Mouse (Mus musculus) monocyte, adult 2 months (primary cell): ENCODE data around the gene Mmp25.

Experiments
- DNase-seq, 2 experiments: peaks; one replicate each; pipeline ENCODE4 v3.0.0; 2022; ENCODE audit warnings: low spot score in 2 of 2, low read depth in 1 of 2

The Mmp25 gene

DNA sequence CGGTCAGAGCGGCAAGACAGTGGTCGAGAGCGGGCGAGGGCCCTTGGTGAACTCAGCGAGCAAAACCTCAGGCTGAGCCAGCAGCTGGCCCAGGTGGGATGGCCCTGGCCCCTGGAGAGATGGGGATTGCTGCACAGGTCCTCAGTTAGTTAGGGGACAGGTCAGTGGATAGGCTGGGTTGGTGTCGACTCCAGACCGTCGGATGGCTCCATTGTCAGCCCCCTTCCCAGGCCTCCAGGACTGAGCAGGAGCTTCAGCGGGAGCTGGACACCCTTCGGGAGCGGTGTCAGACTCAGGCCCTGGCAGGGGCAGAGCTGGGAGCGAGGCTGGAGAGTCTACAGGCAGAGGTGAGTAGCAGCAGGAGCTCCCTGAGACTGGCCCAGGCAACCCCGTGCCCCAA lies 20.4 kb upstream of the Mmp25 start:
- DNase-seq = no peak

DNA sequence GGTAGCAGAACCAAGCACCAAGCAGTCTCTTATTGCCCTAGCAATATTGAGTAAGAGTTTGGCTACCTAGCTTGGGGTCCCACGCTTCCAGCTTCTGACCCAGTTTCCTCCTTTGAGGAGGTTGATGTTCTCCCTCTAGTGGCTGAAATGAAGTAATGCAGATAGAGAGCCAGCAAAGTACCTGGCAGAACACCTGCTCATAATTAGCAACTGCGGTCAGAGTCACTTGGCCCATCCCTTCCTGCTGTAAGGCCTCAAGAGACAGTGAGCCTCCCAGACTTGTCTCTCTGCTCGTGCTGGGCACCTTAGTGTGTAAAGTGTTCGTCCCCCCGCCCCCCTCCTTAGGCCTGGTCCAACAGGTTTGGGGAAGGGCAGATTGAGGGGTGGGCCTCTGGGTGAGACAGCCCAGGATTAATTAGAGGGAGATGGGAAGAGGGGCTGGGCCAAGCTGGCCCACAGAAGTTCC lies 19.5 kb upstream of the Mmp25 start:
- no peak for DNase-seq

DNA sequence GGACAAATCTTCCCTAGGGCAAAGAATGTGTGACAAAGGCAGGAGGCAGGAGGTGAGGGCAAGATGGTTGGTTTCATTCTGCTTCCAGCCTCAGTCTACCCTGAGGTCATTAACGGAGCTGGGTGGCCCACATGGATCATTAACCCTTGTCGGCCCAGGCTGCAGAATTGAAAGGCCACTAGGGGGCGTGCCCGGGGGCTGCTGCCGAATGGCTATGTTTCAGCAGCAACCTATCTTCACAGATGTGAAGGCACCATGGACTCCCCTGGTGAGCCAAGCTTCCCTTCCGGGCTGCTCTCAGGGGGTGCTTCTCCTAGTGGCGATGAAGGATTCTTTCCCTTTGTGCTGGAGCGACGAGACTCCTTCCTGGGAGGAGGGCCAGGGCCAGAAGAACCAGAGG lies 16.4 kb upstream of the Mmp25 start:
- DNase-seq = no peak

DNA sequence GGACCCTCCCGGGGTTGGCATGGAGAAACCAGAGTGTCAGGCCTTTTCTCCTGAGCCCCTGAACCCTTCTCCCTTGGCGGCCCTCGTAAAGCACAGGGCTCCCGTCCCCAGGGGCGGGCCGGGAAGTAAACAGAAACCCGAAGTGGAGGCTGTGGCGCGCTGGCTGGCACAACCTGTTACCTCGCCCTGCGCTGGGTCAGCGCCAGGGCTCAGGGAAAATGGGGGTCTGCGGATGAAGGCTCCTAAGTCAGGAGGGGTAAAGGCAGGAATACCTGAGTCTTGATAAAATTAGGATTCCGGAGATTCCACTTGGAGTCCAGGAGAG lies 15.8 kb upstream of the Mmp25 start:
- DNase-seq = no peak

DNA sequence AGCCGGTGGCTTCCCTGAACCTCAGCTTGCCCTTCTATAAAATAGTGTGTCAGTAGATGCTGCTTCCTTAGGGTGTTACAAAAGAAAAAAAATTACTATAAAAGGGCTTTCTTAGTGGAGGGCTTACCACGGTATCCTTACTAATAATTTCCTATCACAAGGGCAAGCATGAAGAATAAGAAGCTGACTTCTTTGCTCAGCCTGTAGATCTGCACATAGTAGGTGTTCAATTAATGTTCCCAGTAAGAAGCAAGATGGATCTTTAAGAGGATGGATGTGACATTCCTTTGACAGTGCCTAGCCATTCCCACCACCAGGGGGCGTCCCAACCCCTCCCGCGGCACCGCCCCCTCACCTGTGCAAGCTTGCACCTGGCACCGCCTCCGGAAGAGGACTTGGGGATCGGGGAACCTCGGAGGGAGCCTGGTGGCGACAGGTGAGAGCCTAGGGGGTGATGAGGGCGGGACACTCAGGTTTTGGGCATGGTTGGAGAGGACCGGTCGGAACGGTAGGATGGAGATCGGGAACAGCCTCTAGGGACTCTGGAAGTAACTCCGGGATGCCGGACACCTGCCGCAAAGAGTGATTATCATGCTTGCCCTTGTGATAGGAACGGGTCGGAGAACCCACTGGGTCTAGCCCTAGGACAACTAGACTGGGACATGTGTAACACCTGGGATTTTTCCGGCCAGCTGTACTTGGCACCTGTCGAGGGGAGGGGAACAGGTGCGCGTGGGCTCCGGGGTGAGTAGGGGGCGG lies 15.2 kb upstream of the Mmp25 start, which contains the start of gene Bicdl2:
Gene Bicdl2 (plus strand): TSS at position 390 of the 759 bp plus-strand sequence.
- DNase-seq = no peak

DNA sequence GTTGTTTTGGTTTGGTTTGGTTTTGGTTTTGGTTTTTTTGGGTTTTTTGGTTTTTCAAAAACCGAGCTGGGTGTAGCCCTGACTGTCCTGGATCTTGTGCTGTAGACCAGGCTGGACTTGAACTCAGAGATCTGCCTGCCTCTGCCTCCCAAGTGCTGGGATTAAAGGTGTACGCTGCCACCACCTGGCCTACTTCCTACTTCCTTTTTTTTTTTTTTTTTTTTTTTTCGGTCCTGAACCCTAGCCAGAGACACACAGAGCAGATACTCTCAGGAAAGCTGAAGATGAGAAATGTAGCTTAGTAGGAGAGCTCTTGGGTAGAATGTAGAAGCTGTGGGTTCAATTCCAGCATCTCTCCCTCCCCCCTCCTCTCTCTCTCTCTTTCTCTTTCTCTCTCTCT lies 13.4 kb upstream of the Mmp25 start:
- no peak for DNase-seq

DNA sequence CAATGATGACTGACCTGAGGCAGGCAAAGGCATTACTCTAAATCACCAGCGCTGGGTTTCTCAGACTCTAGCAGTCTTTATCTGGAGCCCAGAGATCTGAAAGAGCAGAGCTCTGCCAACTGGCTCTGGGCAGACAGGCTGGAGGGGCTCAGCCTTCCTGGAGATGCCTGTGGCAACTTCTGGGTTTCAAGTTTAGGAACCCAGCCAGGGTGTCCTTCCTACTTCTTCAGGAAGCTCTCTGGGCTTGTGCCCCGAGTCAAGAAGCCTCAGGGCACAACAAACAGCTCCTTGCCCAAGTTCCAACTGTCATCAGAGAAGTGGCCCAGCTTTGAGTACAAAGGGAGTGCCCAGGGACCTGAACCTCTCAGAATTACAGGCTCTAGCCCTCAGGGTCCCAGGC lies 9.3 kb upstream of the Mmp25 start:
- DNase-seq = no peak

DNA sequence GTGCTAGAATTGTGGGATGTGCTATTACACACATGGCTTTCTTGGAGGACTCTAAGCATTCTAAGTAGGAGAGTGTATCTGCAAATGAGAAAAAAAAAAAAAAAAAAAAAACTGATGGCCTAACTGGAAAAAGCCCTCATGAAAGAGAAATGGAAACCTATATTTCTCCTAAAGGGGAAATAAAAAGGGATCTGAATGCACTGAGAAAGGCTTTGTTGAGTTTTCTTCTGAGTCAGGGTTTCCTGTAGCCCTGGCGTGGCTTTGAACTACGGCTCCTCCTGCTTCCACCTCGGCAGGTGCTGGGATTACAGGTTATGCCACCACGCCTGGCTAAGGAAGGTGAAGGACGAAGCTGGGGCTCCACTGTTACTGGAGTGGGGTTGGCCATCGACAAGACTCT lies 8.9 kb upstream of the Mmp25 start:
- no peak for DNase-seq

DNA sequence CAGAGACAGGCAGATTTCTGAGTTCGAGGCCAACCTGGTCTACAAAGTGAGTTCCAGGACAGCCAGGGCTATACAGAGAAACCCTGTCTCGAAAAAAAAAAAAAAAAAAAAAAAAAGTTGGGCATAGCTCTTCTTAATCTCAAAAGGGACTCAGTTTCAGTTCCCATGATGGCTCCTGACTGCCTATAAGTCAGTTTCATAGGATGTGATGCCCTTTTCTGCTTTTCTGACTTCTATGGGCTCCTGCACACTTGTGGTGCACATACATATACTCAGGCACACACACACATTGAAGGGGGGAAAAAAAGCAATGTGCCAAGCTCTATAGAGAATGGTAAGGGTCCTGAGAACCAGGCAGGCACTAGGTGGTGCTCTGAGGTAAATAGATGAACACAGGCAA lies 8.2 kb upstream of the Mmp25 start:
- DNase-seq = no peak

DNA sequence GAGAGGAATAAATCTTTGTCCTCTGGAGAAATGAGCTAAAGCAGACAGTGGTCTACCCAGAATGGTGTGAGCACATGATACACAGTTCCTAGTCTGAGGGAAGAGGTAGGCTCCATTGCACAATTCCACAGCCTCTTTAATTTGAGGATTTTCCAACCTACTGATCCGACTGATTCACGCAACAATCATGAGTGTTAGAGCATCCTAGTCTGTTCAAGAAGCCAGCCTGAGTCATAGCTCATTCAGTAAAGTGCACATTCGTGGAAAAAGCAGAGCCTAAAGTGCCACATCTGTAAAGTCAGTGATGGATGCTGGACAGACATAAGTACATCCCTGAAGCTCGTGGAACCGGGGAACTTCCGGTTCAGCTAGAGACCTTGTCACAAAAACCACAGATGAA lies 6.3 kb upstream of the Mmp25 start:
- DNase-seq = no peak

DNA sequence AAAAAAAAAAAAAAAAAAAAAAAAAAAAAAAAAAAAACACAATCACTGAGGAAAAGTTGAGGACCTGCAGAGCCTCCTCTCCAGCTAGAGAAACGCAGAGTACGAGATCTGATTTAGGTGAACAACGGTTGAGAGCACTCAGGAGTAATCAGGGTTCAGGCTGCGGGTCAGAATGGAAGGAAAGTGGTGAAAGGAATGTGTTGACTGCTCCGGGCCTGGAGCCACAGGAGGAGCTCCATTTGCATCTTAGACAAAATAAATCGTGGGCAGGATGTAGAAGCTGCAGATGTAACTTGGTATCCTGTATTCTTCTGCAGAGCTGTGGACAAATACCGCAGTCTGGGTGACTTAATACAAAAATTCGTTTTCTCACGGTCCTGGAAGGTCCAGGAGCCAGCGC lies 817 bp upstream of the Mmp25 start:
- DNase-seq = no peak

DNA sequence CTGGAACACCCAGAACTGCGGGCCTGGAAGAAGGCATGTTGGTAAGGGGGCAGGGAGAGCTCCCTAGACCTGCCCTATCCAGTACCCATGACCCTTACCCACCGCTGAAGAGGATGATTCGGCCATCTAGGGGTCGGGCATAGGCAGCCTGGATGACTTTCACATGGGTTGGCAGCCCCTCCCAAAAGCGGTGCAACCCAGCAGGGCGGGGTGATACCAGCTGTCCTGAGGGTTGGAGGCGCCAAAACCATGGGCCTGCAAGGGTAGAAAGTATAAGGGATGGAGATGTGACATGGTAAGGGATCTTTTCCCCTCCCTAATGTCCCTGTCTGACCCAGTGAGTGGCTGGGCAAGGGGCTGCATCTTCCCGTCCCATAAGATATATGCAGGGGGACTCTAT lies 13.8 kb downstream of the Mmp25 start:
- DNase-seq = no peak

DNA sequence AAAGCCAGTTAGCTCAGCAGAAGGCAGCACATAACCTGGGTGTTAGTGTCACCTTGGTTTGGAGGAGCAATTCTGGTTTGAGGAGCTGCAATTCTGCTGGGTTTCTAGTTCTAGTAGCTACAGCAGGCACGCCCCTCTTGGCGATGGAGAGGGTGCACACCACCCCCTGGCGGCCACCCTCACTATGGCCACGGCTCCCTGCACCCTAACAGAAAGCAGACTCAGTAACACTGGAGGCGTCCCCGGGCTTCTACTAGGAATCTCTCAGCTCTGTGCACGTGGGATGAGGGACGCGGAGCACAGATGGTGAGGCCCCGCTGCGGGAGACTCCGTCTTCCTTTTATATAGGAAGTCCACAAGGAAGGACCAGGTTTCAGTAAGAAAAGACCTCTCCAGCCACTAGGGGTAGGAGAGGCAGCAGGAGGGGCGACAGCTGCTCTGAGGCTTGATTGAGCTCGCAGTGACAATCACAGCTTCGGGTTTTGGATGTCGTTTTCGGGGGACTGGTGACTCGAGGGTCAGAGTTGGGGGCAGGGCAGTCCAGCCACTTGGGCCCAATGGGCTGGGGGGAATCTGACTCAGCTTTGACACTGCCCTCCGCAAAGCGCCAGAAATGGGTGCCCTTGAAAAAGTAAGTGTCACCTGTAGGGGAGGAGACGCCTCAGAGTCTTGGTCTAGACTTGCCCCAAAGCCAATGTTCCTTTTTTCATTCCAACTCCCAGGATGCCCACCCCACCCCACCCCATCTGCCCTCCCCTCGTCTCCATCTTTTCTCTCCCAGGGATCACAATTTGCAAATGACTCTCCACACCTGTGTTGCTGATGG lies 14.7 kb downstream of the Mmp25 start:
- DNase-seq = peak; percentile 24 to 58

DNA sequence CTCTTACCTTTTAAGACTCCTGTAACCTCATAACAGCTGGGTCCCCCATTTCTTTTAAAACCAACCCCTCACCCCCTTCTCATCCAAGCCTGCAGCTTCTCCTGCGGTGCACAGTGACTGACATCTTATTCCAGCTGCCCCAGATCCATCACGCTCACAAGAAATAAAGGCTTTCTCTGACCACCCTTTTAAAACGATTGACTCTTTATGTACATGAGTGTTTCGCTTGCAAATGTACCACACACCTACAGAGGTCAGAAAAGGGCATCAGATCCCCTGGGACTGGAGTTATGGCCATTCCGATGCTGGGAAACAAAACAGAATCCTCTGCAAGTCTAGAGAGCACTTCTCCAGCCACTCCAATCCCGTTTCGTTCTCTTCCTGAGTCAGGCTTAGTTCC lies 17.3 kb downstream of the Mmp25 start:
- DNase-seq = no peak

DNA sequence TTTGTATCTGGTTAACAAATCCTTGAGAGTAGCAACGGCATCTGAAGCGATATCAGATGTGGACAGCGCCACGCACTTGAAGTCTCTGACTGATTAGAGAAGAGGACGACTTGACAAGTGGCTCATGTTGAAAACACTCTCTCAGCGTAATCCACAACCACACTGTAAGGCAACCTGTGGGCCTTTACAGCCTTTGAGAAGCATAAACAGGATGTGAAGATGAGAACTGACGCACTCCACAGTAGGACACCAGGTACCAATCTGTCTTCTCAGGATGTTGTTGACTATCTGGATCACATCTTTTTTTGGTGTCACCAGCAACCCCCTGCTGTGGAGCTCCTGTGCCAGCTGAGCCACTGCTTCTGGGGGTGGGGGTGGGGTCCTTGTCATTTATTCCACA lies 24.7 kb downstream of the Mmp25 start:
- DNase-seq = no peak

DNA sequence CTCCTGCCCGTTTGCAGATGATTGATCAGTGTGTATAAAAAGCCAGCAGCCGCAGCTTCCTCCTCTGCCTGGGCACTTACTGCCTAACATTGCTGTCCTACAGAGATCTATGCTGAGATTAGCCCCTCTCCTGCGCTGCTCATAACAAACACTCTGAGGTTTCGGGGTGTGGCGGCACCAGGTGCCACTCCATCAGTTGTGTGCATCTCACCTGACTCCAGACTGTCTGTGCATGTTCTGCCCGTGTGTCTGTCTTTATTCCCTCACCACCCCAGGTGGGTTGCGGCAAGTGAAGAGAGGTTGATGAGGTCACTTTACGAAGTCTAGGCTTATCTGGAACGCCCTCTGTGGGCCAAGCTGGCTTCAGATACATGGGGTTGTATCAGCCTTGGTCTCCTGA lies 28.0 kb downstream of the Mmp25 start:
- DNase-seq = no peak

DNA sequence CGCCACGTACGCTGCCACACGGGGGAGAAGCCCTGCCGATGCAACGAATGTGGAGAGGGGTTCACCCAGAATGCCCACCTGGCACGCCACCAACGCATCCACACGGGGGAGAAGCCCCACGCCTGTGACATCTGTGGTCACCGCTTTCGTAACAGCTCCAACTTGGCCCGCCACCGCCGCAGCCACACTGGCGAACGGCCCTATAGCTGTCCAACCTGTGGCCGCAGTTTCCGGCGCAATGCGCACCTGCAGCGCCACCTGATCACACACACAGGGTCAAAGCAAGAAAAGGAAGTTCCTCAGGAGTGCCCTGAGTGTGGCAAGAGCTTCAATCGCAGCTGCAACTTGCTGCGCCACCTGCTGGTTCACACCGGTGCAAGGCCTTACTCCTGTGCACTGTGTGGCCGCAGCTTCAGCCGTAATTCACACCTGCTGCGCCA lies 34.7 kb downstream of the Mmp25 start:
- peak in 1 of 2 experiments; percentile 49 for DNase-seq

DNA sequence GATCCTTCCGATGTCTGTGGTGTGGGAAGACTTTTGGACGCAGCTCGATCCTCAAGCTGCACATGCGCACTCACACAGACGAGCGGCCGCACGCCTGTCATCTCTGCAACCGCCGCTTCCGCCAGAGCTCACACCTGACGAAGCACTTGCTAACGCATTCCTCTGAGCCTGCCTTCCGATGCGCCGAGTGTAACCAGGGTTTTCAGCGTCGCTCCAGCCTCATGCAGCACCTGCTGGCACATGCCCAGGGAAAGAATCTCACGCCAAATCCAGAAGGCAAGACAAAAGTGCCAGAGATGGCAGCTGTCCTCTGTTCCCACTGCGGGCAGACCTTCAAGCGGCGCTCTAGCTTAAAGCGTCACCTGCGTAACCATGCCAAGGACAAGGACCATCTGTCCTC lies 35.5 kb downstream of the Mmp25 start:
- DNase-seq = no peak

DNA sequence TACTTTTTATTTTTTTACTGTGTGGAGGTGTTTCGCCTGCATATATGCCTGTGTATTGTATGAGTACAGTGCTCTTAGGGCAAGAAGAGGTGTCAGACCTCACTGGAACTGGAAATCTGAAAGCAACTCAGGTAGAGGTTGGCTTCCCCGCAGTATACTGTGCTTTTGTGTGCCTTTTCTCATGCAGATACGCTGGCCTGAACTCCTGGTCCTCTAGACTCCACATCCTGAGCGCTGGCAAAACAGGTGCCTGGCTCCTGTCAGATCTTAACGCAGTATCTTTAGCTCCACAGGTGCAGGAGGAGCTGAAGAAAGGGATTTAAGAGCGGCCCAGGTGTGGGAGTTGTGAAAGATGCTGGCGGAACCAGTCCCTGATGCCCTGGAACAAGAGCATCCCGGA lies 39.9 kb downstream of the Mmp25 start:
- DNase-seq = no peak

DNA sequence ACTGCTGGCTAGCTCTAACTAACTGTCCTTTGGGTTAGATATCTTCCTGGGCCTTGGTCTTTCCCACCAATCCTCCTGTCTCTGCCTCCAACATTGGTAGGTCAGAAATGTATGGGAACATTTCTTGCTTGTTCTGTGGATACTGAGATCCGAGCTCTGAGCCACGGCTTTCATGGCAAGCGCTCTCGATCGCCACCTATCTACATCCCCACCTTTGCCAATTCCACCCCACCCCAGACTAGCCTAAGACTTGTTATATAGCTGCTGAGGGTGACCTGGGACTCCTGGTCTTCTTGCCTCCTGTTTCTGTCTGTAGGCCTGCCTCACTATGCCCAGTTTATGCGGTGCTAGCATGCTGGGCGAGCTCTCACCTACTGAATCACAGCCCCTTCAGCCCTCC lies 40.7 kb downstream of the Mmp25 start:
- DNase-seq = no peak

DNA sequence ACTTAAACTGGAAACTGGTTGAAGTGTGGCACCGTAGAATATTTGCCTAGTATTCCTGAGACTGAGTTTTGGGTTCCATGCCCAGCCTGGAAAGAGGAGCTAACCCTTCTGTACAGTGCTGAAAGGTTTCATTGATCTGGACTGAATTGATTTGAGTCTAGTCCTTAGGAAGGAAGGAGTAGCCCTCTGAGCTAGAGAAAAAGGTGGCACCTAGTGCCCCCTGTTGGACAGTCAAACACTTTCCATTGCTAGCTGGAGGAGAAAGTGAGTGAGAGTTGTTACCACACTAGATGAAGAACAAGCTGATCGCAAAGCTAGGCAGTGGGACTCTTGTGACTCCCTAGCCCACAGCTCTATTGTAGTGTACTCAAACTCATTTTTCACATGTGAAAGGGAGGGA lies 41.5 kb downstream of the Mmp25 start:
- DNase-seq = no peak

DNA sequence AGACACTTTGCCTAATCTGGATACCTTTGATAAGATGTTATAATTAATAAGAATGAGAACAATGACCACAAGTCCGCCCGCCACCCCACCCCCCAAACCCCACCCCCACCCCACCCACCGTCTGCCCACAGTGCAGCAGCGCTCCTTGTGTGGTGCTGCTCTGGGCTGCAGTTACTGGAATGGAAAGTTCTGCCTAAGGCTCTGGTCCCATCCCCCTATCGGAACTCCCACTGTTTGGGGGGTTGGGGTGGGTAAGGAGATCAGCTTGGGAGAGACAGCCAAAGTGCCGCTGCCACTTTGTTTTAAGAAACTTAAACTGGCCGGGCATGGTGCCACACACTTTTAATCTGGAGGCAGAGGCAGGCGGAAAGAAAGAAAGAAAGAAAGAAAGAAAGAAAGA lies 42.0 kb downstream of the Mmp25 start:
- no peak for DNase-seq
